Mouse (Mus musculus): ENCODE data around the gene Rbfox1. TPM values are rescaled to one million over a fixed set of nuclear protein-coding genes. Genes with fewer than 3 reads are reported as not detected.

Gene Rbfox1
- total and polyA plus RNA-seq, 2 experiments from 2014 or later: 129 to 214 TPM

DNA sequence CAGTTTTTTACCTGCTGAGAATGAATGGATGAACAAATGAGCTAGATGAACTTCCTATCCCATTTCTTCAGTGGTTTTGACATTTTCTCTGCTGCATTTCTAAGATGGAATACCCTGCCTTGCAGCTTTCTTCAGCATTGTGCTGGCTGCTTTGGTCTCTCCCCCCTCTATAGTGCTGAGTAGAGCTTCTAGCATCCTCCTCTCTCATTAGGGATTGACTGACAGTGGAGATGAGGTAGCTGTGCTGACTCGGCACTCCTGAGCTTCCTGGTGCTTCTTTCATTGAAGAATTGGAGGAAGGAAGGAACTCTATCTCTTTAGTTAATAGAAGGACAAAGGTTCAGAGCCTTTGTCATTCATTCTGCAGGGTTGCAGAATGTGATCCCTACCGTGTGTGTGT, 89.0 kb downstream of the Rbfox1 start:
- Histone ChIP-seq H3K4me2 (ENCODE audit: low read depth) (no peak overlapping the region), H3K4me3 (ENCODE audit: low read depth, low read length) (no peak overlapping the region), H3K36me3 (ENCODE audit: insufficient read depth) (no peaks in the 10 kb centered on the region), H3K27ac (ENCODE audit: low read depth, low read length) (no peak overlapping the region), H3K27me3 (ENCODE audit: insufficient read depth, low read length) (no peaks in the 10 kb centered on the region), H3K9ac (no peak overlapping the region), H3K4me1 (ENCODE audit: insufficient read depth) (no peaks in the 10 kb centered on the region), H3K9me3 (ENCODE audit: low read length) (no peaks in the 10 kb centered on the region)
- WGBS: 50% methylated on average over 2 of the region's 2 CpGs
- ATAC-seq (peak; percentile 63), DNase-seq (no peak)
- no peak for TF ChIP-seq CTCF (IDR thresholded peaks at IDR 0.05; ENCODE audit: low read depth)

DNA sequence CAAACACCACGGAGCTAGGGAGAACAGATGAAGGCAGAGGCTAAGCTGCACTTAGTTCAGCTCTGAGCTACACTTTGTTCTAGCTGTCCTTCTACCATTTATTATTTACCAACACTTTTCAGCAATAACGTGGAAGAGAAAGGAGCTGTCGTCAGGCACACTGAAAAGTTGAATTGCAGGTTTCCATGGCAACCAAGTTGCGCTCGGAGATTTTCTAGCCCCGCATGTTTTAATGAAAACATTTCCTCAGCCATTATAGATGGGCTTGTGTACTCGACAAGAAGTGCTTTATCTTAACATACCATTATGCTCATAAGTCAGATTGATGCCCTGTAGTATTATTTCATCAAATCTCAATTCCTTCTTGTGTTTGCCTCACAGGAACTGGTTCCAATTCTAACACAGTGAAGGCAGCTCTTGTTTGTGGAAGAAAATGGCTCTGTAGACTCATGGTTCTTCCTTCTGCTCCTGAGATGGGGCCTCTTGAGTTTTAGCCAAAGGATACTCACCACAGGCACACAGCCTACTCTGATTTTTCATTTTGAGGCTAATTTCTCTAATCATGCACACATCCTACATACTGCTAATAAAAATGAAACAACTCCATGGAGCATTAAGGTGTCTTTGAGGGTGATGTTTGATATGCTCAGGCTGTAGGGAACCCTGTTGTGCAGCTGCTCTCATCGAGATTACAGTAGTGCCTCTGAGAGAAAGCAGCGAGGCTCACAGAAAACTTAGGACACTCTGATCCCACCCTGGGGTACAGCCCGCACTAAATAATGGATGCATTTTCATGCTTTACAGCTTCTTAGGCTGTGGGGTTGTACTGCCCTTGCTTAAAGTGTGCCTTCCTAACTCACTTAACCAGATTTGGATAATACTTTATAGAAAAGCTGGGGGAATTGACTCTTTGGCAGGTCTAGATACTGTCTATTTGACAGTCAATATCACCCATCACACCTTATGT, 107.2 kb downstream of the Rbfox1 start:
- WGBS: 14% methylated on average over 10 of the region's 10 CpGs
- peak; percentile 78 for ATAC-seq
- no peaks in the 10 kb centered on the region for H3K9me3 ChIP-seq (ENCODE audit: low read length)
- no peak for TF ChIP-seq CTCF (IDR thresholded peaks at IDR 0.05; ENCODE audit: low read depth)
- 0 out of 2 replicates have a peak overlapping the region, but pooled peaks have one; percentile 11 for H3K4me2 ChIP-seq (ENCODE audit: low read depth)
- H3K4me1 ChIP-seq (ENCODE audit: insufficient read depth): peaks cover 16% of the 10 kb centered on the region; the same call in 1 of the 2 replicates
- peak overlapping the region; percentile 45; the same call in 1 of the 2 replicates for H3K27ac ChIP-seq (ENCODE audit: low read depth, low read length)
- H3K27me3 ChIP-seq (ENCODE audit: insufficient read depth, low read length): no peaks in the 10 kb centered on the region
- no peak overlapping the region for H3K9ac ChIP-seq
- H3K36me3 ChIP-seq (ENCODE audit: insufficient read depth): no peaks in the 10 kb centered on the region
- DNase-seq: peak; percentile 83
- H3K4me3 ChIP-seq (ENCODE audit: low read depth, low read length): no peak overlapping the region

DNA sequence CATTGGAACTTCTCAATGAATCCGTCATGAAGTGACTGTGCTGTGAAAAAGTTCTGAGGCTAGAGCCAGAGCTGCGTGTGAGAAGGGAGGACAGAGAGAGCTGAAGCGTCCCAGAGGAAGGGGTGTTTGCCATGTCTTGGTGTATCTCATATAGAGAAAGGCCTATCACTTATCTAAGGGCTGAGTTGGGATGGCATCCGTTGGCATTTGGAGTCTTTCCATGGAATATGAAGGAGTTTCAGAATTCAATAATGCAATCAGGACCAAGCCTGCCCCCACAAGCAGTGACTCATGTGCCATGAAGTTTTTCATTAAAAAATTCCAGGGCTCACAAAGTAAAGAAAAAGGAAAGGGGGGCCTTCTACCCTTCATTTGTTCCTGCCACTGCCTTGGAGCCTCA, 112.0 kb downstream of the Rbfox1 start:
- ATAC-seq: no peak
- DNase-seq: no peak
- Histone ChIP-seq H3K4me1 (ENCODE audit: insufficient read depth) (peaks cover 12% of the 10 kb centered on the region; the same call in 1 of the 2 replicates), H3K9me3 (ENCODE audit: low read length) (no peaks in the 10 kb centered on the region), H3K9ac (no peak overlapping the region), H3K4me3 (ENCODE audit: low read depth, low read length) (no peak overlapping the region), H3K27ac (ENCODE audit: low read depth, low read length) (0 out of 2 replicates have a peak overlapping the region, but pooled peaks have one; percentile 15), H3K36me3 (ENCODE audit: insufficient read depth) (no peaks in the 10 kb centered on the region), H3K27me3 (ENCODE audit: insufficient read depth, low read length) (no peaks in the 10 kb centered on the region), H3K4me2 (ENCODE audit: low read depth) (no peak overlapping the region)
- 18% methylated on average over 4 of the region's 4 CpGs for WGBS
- no peak for TF ChIP-seq CTCF (IDR thresholded peaks at IDR 0.05; ENCODE audit: low read depth)

DNA sequence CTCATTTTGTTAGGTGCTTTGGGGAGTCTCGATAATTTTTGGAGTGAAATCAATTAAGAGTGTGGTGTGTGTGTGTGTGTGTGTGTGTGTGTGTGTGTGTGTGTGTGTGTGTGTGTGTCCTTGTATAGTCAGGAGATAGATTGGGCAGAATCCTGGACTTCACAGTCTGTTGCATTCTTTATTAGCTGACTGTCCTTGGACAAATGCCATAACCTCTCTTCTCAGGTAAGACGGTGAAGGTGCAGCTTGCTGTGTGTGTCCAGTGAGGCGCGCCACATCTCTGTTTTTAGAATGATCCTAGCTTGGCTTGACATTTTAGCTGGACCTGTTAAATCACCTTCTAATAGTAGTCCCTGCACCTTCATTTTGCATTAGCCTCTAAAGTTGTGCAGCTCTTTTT, 112.5 kb downstream of the Rbfox1 start:
- no peak for DNase-seq
- H3K4me2 ChIP-seq (ENCODE audit: low read depth): no peak overlapping the region
- H3K9ac ChIP-seq: no peak overlapping the region
- H3K27me3 ChIP-seq (ENCODE audit: insufficient read depth, low read length): no peaks in the 10 kb centered on the region
- no peak for ATAC-seq
- H3K36me3 ChIP-seq (ENCODE audit: insufficient read depth): no peaks in the 10 kb centered on the region
- no peak overlapping the region for H3K27ac ChIP-seq (ENCODE audit: low read depth, low read length)
- 0 out of 2 replicates have a peak, but pooled peaks cover 7% of the 10 kb centered on the region for H3K4me1 ChIP-seq (ENCODE audit: insufficient read depth)
- no peak for TF ChIP-seq CTCF (IDR thresholded peaks at IDR 0.05; ENCODE audit: low read depth)
- H3K4me3 ChIP-seq (ENCODE audit: low read depth, low read length): no peak overlapping the region
- H3K9me3 ChIP-seq (ENCODE audit: low read length): no peaks in the 10 kb centered on the region
- 60% methylated on average over 4 of the region's 4 CpGs for WGBS

GRCm38 (mm10) chr16:6000016-6000415, 114.9 kb downstream of the Rbfox1 start:
- DNase-seq (no peak), ATAC-seq (no peak)
- Histone ChIP-seq H3K27me3 (ENCODE audit: insufficient read depth, low read length) (no peaks in the 10 kb centered on the region), H3K27ac (ENCODE audit: low read depth, low read length) (no peak overlapping the region), H3K4me3 (ENCODE audit: low read depth, low read length) (no peak overlapping the region), H3K9ac (no peak overlapping the region), H3K4me1 (ENCODE audit: insufficient read depth) (no peaks in the 10 kb centered on the region), H3K9me3 (ENCODE audit: low read length) (no peaks in the 10 kb centered on the region), H3K36me3 (ENCODE audit: insufficient read depth) (no peaks in the 10 kb centered on the region), H3K4me2 (ENCODE audit: low read depth) (no peak overlapping the region)
- 92% methylated on average over 1 of the region's 1 CpGs for WGBS
- no peak for TF ChIP-seq CTCF (IDR thresholded peaks at IDR 0.05; ENCODE audit: low read depth)

GRCm38 (mm10) chr16:6006996-6007395, 121.8 kb downstream of the Rbfox1 start:
- DNase-seq (no peak), ATAC-seq (no peak)
- Histone ChIP-seq H3K4me2 (ENCODE audit: low read depth) (no peak overlapping the region), H3K4me1 (ENCODE audit: insufficient read depth) (no peaks in the 10 kb centered on the region), H3K9ac (no peak overlapping the region), H3K4me3 (ENCODE audit: low read depth, low read length) (no peak overlapping the region), H3K9me3 (ENCODE audit: low read length) (no peaks in the 10 kb centered on the region), H3K27ac (ENCODE audit: low read depth, low read length) (no peak overlapping the region), H3K27me3 (ENCODE audit: insufficient read depth, low read length) (no peaks in the 10 kb centered on the region), H3K36me3 (ENCODE audit: insufficient read depth) (no peaks in the 10 kb centered on the region)
- TF ChIP-seq CTCF (IDR thresholded peaks at IDR 0.05; ENCODE audit: low read depth): no peak

- WGBS: 90% methylated on average over 3 of the region's 3 CpGs
- H3K4me1 ChIP-seq (ENCODE audit: insufficient read depth): no peaks in the 10 kb centered on the region
Observed at GRCm38 (mm10) chr16:6012853-6013252, 127.7 kb downstream of the Rbfox1 start.

More at GRCm38 (mm10) chr16:6012853-6013252, 127.7 kb downstream of the Rbfox1 start:
- H3K27ac ChIP-seq (ENCODE audit: low read depth, low read length): no peak overlapping the region
- H3K27me3 ChIP-seq (ENCODE audit: insufficient read depth, low read length): no peaks in the 10 kb centered on the region
- H3K4me2 ChIP-seq (ENCODE audit: low read depth): no peak overlapping the region
- no peaks in the 10 kb centered on the region for H3K9me3 ChIP-seq (ENCODE audit: low read length)
- ATAC-seq: no peak
- H3K9ac ChIP-seq: no peak overlapping the region
- no peak for DNase-seq
- no peak overlapping the region for H3K4me3 ChIP-seq (ENCODE audit: low read depth, low read length)
- no peaks in the 10 kb centered on the region for H3K36me3 ChIP-seq (ENCODE audit: insufficient read depth)
- no peak for TF ChIP-seq CTCF (IDR thresholded peaks at IDR 0.05; ENCODE audit: low read depth)

Data from forebrain, postnatal 0 days (tissue).